Mouse (Mus musculus) yolk sac, embryonic 10.5 days (tissue): ENCODE data around the gene Mbtps2.
A peak's percentile ranks its signal among the peaks of the same experiment; 100 is the strongest.

Experiments used
- DNase-seq: peaks from one replicate; pipeline ENCODE4 v3.0.0-alpha.2; 2017; ENCODE audit warnings: low spot score

The Mbtps2 gene

DNA sequence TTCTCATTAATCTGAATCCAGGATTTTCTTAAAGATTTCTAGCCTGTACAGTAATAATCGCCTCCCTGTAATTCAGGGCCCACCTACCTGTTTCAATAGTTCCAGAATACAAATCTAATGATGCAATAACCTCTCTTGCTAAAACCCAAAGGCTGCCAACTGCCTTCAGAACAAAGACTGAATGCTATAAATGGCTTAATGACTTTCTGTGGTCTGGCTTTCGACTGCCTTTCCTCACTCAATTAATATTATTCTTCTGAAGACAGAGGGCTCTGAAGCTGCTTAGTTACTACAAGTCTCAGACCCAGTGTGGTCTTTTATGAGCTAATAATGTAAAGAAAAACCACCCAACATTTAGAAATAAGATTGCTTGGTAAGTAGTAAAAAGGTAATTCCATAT lies 96.6 kb downstream of the Mbtps2 start:
- DNase-seq = no peak

DNA sequence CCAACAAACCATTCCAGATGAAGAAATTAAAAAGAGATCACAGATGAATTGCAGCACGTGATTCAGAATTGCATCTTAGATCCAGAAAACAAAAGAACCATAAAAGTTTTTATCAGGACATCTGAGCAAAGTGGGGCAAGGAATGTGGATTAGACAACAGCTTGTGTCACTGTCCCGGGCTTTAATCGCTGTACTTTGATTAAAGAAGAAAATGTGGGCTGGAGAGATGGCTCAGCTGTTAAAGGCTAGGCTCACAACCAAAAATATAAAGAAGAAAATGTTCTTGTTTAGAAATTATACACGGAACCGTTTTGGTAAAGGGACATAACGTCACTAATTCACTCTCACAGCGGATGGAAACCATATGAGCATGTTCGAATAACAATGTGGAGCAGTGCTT lies 98.5 kb downstream of the Mbtps2 start:
- no peak for DNase-seq

DNA sequence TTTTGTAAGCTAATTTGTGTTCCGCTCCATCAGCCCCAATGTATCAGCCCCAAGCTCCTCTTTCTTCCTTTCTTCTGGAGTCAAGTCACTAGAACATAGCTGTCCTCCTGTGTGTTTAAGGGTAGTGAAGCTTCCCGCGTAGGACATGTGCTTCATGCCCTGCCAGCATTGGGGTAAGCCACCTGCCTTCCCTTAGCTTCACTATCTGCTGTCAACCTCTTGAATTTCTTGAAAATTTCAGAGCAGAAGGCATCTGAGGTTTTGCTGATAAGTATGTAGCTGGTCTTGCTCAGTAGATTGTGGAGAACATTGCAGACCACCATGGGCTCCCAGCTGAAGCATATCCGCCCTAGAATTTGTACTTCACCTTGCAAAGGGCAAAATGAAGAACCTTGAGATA lies 105.4 kb downstream of the Mbtps2 start:
- DNase-seq = no peak

DNA sequence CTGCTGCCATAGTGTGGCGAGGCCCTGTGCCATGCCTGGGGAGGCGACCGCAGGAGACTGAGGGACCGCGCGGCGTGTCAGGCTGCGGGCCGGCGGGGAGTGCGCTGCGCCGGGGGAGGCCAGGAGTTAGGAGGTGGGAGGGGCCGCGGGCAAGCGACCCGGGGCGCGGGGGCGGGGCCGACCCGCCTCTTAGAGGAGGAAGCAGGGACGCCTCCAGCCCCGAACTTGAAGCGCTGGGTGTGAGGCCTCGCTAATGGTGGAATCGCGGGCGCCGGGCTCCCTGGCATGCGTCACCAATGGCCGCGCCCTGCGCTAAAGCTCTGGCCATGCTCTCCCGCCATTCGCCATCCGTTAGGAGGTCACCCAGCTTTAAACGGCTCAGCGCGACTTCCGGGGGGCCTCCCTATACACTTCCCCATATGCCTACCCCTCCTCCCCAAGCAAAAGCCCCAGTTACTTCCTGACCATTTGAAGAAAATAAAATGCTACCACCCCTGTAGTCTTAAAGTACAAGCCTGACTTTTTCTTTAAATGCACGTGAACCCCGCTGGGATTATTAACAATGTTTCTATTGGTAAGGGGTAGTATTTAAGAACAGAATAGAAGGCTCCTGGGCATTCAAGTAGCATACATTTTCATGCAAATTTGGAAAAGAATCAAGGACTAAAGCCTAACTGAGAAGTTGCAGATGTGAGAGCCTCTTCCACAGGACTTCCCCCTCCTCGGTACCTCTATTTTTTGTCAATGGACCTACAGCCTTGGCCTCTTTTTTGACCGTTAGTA lies 106.4 kb downstream of the Mbtps2 start, which contains the start of gene Sms:
Gene Sms, minus strand, starts transcription at position 344 of the 783 bp plus-strand sequence.
- peak; percentile 72 for DNase-seq

DNA sequence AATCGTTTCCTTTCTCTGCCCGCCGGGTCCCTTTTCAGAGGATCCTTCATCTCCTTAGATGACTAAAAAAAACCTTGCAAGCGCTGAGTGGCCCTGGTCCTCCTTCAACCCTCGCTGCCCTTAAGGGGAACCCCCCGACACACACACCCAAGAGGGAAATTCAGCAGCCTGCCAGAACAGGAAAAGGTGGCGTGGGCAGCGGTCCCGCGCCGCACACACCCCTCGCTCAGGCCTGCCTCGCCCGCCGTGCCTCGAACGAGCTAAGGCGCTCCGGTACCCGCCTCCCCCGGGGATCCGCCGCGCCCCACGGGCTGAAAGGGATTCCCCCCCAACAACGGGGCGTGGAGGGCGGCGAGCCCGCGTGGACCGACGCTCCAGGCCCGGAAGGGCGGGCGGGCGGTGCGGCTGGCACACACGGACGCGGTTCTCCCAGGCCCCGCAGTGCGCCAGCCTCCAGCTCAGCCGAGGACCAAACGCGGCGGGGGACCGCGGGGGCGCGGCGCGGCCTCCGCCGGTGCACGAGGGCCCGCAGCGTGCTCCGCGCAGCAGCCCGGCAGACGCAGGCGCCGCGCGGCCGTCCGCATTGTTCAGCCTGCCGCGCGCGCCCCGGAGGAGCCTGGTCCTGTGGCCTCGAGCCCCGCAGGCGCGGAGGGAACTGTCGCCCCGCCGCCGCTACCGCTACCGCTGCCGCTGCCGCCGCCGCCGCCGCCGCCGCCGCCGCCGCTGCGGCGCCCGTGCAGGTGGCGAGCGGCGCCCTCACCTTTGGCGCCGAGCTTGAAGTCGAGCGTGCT lies 107.2 kb downstream of the Mbtps2 start:
- DNase-seq = peak; percentile 2

DNA sequence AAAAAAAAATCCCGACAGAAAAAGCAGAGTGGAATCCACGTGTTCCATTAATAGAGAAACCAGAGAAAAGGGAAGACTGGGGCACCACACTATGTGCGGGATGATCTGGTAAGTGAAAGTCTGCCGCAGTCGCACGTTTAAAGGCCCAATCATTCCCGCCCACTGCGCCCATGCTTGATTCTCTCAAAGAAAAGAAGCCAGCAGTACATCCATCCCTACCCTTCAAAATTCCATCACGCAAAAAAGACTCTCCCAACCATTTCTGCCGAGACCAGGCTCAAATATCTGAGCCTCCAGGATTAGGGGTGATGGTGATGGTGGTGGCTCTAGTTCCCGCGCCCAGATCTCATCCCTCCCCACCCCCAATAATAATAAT lies 107.8 kb downstream of the Mbtps2 start:
- DNase-seq = no peak

DNA sequence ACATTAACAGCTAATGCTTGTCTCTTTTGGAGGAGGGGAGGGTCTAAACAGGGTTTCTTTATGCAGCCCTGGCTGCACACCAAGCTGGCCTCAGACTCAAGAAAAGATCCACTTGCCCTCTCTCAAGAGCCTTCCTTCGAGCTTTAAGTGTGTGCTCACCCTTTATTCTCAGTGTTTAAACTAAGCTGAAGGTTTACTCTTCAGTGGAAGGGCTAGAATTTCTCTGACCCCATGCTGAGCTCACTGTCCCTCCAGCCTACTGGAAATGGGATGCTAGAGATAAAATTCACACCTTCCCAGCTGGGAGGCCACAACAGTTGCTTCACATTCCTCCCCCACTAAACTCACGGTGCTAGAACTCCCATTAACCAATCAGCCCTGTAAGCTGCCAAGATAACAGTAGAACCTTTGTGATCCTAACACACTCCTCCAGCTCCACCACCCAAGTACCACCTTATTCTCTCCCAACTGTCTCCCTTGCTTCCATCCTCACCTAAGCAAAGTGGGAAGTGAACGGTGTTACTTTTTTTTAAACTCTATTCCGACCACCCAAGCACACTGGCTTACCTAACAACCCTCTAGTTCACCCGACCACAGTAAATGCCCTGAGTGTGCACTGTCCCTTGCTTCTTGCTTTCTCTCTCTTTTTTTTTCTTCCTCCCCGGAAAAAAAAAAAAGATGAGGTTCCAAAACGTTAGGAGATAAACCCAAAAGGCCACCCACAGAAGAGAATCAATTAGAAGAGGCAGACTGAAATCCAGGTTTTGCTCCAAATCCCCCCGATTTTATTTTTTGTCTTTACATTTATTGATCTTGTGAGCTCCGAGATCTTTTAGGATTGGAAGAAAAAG lies 108.4 kb downstream of the Mbtps2 start:
- no peak for DNase-seq

DNA sequence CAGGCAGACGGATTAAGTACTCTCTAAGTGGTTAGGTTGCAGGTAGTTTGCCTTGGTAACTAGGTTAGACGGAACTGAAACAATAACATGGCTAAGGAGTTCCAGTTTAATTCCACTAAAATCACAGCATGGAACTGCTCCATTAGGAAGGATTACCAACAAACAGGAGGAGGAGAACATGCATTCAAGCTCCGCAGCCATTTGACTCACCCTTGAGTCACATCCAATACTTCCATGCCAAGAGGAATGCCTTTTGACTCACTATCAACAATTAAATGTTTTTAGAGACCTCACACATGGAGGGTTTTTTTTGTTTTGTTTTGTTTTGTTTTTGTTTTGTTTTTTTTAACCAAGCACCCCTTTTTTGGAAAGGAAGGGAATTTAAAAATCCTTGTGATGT lies 109.7 kb downstream of the Mbtps2 start:
- DNase-seq = no peak

DNA sequence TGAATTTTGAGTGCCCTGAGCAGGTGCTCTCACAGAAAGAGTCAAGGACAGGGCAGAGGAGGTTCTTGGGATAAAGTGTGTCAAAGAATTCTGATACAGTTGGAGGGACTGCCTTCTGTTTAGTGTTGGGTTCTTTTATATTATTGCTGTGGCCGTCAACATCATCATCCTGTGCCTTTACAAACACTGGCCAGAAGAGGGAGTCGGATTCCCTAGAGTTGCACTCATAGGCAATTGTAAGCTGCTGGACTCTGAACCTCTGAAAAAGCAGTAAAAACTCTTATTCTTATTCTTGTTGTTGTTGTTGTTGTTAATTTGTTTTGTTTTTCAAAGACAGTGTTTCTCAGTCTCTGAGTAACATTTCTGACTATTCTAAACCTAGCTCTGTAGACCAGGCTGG lies 111.8 kb downstream of the Mbtps2 start:
- DNase-seq = no peak
